Mouse (Mus musculus): ENCODE measurements around the gene P3h3. TPM values are rescaled to one million over a fixed set of nuclear protein-coding genes. Genes with fewer than 3 reads are reported as not detected.

The P3h3 gene
- polyA plus RNA-seq, 1 experiment: 26.8 TPM

GRCm38 (mm10) chr6:124887986-124888385 lies 30.4 kb upstream of the P3h3 start, which contains the start of gene Cd4:
Gene Cd4, minus strand, starts transcription at chr6:124888221.
- Histone ChIP-seq H3K4me1 (replicated peaks; ENCODE audit: control insufficient read depth, insufficient read depth, low read length) (peaks cover 52% of the 10 kb centered on the region), H3K36me3 (ENCODE audit: control insufficient read depth, insufficient read depth, low read length) (peaks cover 13% of the 10 kb centered on the region; the same call in 1 of the 2 replicates), H3K27me3 (ENCODE audit: control insufficient read depth, insufficient read depth, low read length) (no peaks in the 10 kb centered on the region), H3K27ac (ENCODE audit: control insufficient read depth, insufficient read depth, low read length) (peak within 1 kb of the TSS; percentile 97), H3K4me3 (ENCODE audit: control insufficient read depth, insufficient read depth, low read length) (peak within 1 kb of the TSS; percentile 89)
- 26% methylated on average over 9 of the region's 9 CpGs for whole genome bisulfite sequencing
- peak; percentile 60 for DNase-seq
- TF ChIP-seq CTCF (IDR thresholded peaks at IDR 0.05; ENCODE audit: borderline replicate concordance, control insufficient read depth, extremely low read depth, insufficient read depth, low read length, poor library complexity) (no peak), POLR2A (IDR thresholded peaks at IDR 0.05; ENCODE audit: control insufficient read depth, extremely low read depth, insufficient read depth, low read length, poor library complexity) (no peak)

GRCm38 (mm10) chr6:124885956-124886381 lies 28.4 kb upstream of the P3h3 start:
- H3K27me3 ChIP-seq (ENCODE audit: control insufficient read depth, insufficient read depth, low read length): no peaks in the 10 kb centered on the region
- peak overlapping the region; percentile 73 for H3K4me3 ChIP-seq (ENCODE audit: control insufficient read depth, insufficient read depth, low read length)
- peaks cover 14% of the 10 kb centered on the region; the same call in 1 of the 2 replicates for H3K36me3 ChIP-seq (ENCODE audit: control insufficient read depth, insufficient read depth, low read length)
- H3K4me1 ChIP-seq (replicated peaks; ENCODE audit: control insufficient read depth, insufficient read depth, low read length): peaks cover 52% of the 10 kb centered on the region
- 15% methylated on average over 8 of the region's 8 CpGs for WGBS
- peak; percentile 64 for DNase-seq
- TF ChIP-seq CTCF (IDR thresholded peaks at IDR 0.05; ENCODE audit: borderline replicate concordance, control insufficient read depth, extremely low read depth, insufficient read depth, low read length, poor library complexity) (0 out of 2 replicates have a peak, but pooled peaks have one; percentile 19), POLR2A (IDR thresholded peaks at IDR 0.05; ENCODE audit: control insufficient read depth, extremely low read depth, insufficient read depth, low read length, poor library complexity) (0 out of 2 replicates have a peak, but pooled peaks have one; percentile 34)
- peak overlapping the region; percentile 95 for H3K27ac ChIP-seq (ENCODE audit: control insufficient read depth, insufficient read depth, low read length)

- WGBS: 35% methylated on average over 10 of the region's 10 CpGs
- no peaks in the 10 kb centered on the region for H3K27me3 ChIP-seq (ENCODE audit: control insufficient read depth, insufficient read depth, low read length)
- H3K4me1 ChIP-seq (replicated peaks; ENCODE audit: control insufficient read depth, insufficient read depth, low read length): peaks cover 48% of the 10 kb centered on the region
- DNase-seq: peak; percentile 77
- peak overlapping the region; percentile 73 for H3K4me3 ChIP-seq (ENCODE audit: control insufficient read depth, insufficient read depth, low read length)
- peak overlapping the region; percentile 95 for H3K27ac ChIP-seq (ENCODE audit: control insufficient read depth, insufficient read depth, low read length)
- H3K36me3 ChIP-seq (ENCODE audit: control insufficient read depth, insufficient read depth, low read length): peaks cover 19% of the 10 kb centered on the region
- no peak for TF ChIP-seq POLR2A (IDR thresholded peaks at IDR 0.05; ENCODE audit: control insufficient read depth, extremely low read depth, insufficient read depth, low read length, poor library complexity)
- TF ChIP-seq CTCF (IDR thresholded peaks at IDR 0.05; ENCODE audit: borderline replicate concordance, control insufficient read depth, extremely low read depth, insufficient read depth, low read length, poor library complexity): no peak
These were observed 27.4 kb upstream of the P3h3 start for GRCm38 (mm10) chr6:124884714-124885500.

GRCm38 (mm10) chr6:124883351-124883750 lies 25.8 kb upstream of the P3h3 start:
- DNase-seq: no peak
- Histone ChIP-seq H3K4me1 (replicated peaks; ENCODE audit: control insufficient read depth, insufficient read depth, low read length) (peaks cover 42% of the 10 kb centered on the region), H3K36me3 (ENCODE audit: control insufficient read depth, insufficient read depth, low read length) (peaks cover 28% of the 10 kb centered on the region), H3K4me3 (ENCODE audit: control insufficient read depth, insufficient read depth, low read length) (no peak overlapping the region), H3K27me3 (ENCODE audit: control insufficient read depth, insufficient read depth, low read length) (no peaks in the 10 kb centered on the region), H3K27ac (ENCODE audit: control insufficient read depth, insufficient read depth, low read length) (no peak overlapping the region)
- 94% methylated on average over 10 of the region's 10 CpGs for WGBS
- TF ChIP-seq CTCF (IDR thresholded peaks at IDR 0.05; ENCODE audit: borderline replicate concordance, control insufficient read depth, extremely low read depth, insufficient read depth, low read length, poor library complexity): no peak
- no peak for TF ChIP-seq POLR2A (IDR thresholded peaks at IDR 0.05; ENCODE audit: control insufficient read depth, extremely low read depth, insufficient read depth, low read length, poor library complexity)

GRCm38 (mm10) chr6:124881821-124882220 lies 24.3 kb upstream of the P3h3 start:
- no peaks in the 10 kb centered on the region for H3K27me3 ChIP-seq (ENCODE audit: control insufficient read depth, insufficient read depth, low read length)
- TF ChIP-seq POLR2A (IDR thresholded peaks at IDR 0.05; ENCODE audit: control insufficient read depth, extremely low read depth, insufficient read depth, low read length, poor library complexity): no peak
- peak overlapping the region; percentile 30; the same call in 1 of the 2 replicates for H3K27ac ChIP-seq (ENCODE audit: control insufficient read depth, insufficient read depth, low read length)
- H3K4me1 ChIP-seq (replicated peaks; ENCODE audit: control insufficient read depth, insufficient read depth, low read length): peaks cover 41% of the 10 kb centered on the region
- DNase-seq: no peak
- peaks cover 43% of the 10 kb centered on the region for H3K36me3 ChIP-seq (ENCODE audit: control insufficient read depth, insufficient read depth, low read length)
- H3K4me3 ChIP-seq (ENCODE audit: control insufficient read depth, insufficient read depth, low read length): peak overlapping the region; percentile 19
- 97% methylated on average over 9 of the region's 9 CpGs for WGBS

- no peak overlapping the region for H3K4me3 ChIP-seq (ENCODE audit: control insufficient read depth, insufficient read depth, low read length)
- DNase-seq: peak; percentile 76
- no peaks in the 10 kb centered on the region for H3K27me3 ChIP-seq (ENCODE audit: control insufficient read depth, insufficient read depth, low read length)
- 18% methylated on average over 6 of the region's 6 CpGs for WGBS
- TF ChIP-seq POLR2A (IDR thresholded peaks at IDR 0.05; ENCODE audit: control insufficient read depth, extremely low read depth, insufficient read depth, low read length, poor library complexity) (0 out of 2 replicates have a peak, but pooled peaks have one; percentile 57), CTCF (IDR thresholded peaks at IDR 0.05; ENCODE audit: borderline replicate concordance, control insufficient read depth, extremely low read depth, insufficient read depth, low read length, poor library complexity) (no peak)
- H3K27ac ChIP-seq (ENCODE audit: control insufficient read depth, insufficient read depth, low read length): peak overlapping the region; percentile 71
- H3K36me3 ChIP-seq (ENCODE audit: control insufficient read depth, insufficient read depth, low read length): peaks cover 68% of the 10 kb centered on the region
- peaks cover 38% of the 10 kb centered on the region for H3K4me1 ChIP-seq (replicated peaks; ENCODE audit: control insufficient read depth, insufficient read depth, low read length)
These were observed 21.8 kb upstream of the P3h3 start for GRCm38 (mm10) chr6:124879390-124879789.
